Mouse (Mus musculus) kidney, postnatal 10 days (tissue): Measurements from ENCODE around the gene Castor2.

ENCODE experiments used
- DNase-seq: peaks from one replicate; pipeline ENCODE4 v3.0.0; 2021; ENCODE audit warnings: mixed read lengths

Castor2 gene

DNA sequence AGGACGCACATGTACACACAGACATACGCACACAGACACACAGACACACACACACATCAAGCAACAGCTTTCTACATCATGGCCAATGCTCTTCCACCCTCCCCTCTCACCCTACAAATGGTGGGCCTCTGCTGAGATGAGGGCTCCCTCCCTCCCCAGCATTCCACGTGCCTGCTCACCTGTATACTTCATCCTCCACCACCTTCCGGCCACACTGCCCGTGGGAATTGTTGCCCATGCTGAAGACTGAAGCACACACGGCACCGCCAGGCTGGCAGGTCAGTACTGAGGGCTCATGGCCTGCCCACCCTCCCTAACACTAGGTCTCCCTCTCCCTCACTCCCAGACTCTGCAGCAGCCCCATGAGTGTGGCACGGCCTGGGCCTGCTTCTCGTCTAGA is 68.5 kb downstream of the Castor2 start:
- no peak for DNase-seq

DNA sequence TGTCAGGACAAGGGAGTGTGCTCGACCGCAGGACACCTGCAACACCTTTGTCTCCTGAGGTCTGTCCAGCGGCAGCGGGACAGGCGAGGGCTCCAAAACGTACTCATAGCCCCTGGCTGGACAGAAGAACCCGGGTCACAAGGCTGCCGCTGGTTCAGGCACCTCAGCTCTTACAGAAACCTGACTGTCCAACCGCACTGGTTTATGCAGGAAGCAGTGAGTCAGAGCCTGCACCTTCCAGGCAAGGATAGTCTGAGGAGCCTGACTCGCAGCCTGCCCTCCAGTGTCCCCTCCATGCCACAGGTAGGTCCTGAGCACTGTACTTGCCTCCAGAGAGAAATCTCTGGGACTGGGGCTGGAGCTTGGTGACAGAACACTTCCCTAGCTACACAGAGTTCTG is 69.7 kb downstream of the Castor2 start:
- DNase-seq, result no peak

DNA sequence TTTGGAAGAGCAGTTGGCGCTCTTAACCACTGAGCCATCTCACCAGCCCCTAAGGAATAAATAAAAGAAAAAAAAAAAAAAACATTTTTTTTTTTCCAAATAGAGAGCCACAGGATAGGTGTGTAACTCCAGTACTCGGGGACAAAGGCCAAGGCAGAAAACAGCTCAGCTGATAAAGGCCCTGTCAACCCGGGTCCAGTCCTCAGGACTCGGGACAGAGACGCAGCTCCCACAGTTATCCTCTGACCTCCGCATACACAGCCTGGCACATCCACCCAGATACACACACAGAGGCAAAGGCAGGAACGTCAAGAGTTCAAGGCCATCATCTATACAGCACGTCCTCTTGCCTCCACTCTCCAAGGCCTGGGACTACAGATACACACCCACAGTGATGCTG is 70.7 kb downstream of the Castor2 start:
- no peak for DNase-seq

DNA sequence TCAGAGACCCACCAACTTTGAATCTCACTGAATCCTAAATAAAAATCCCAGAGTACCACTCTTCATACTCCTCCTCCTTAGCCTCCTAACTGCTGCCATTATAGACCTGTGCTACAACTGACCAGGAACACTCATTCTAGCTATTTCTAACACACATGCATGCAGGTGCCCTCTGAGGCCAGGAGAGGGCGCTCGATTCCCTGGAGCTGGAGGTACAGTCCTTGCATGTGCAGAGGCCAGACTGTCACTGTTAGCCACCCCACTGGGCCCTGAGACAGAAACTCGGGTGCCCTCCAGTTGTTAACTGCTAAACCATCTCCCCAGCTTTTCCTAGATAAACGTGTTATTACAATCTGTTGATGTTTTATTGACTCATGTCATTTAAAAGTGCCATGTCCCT is 73.7 kb downstream of the Castor2 start:
- peak; percentile 49 for DNase-seq

DNA sequence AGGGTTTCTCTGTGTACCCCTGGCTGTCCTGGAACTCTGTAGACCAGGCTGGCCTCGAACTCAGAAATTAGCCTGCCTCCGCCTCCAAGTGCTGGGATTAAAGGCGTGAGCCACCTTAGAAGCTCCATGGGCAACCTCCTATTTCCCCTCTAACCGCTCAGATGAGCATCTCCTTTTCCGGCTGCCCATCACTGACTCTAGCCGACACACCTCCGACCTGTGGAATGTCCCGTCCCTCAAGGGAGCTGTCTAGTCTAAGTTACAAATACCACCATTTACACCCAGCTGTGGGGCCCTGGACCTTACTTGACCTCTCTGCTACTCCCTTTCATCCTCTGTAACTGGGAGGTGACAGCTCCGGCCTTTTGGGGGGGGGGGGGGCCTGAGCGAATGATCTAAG is 76.2 kb downstream of the Castor2 start:
- DNase-seq, result peak; percentile 34

DNA sequence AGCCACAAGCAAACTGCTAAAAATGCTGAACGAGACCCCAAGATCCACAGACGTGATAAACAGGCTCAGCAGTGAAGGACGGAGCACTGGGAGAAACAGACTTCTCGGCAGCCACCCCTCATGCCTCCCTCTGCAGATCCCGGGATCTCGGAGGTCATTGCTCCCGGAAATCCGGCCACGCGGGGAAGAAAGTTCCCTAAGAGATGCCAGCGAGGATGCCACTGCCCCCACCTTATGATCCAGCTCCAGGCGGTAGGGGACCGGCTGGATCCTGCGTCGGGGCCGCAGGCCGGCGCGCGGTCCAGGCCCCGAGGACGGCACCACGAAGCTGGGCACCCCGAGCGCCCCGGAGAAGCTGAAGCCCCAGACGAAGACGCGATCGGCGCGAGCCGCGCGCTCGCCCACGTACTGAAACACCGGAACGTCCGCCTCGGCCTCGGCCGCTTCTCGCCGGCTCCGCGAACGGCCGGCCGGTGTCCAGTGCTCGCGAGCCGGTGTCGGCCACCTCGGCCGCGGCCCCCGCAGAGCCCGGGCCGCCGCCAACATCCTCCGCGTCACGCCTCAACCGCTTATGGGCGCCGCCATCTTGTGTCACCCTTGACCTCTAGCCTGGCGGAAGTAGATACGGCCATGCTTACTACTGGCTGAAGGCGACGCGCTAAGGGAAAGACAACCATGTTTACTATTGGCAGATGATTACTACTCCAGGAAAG is 76.8 kb downstream of the Castor2 start, which contains the start of gene Rcc1l:
Gene Rcc1l (minus strand): TSS at position 606 of the 713 bp plus-strand sequence.
- peak; percentile 91 for DNase-seq

DNA sequence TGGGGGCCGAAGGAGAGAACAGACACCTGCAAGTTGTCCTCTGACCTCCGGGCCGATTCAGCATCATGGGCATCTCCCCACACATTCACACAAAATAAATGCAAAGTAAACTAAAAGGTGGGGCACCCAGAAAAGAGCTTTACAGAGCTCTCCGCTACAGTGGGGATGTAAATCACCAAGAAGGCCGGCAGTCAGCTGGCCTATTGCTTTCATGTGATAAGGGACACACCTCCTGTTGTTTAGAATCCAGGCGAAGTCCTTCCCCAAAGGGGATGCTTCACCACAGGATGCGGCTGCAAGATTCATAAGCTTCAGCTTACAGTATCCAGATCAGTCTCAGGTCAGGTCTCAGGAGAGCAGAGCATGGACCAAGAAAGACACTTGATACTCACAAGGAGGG is 79.0 kb downstream of the Castor2 start:
- no peak for DNase-seq

DNA sequence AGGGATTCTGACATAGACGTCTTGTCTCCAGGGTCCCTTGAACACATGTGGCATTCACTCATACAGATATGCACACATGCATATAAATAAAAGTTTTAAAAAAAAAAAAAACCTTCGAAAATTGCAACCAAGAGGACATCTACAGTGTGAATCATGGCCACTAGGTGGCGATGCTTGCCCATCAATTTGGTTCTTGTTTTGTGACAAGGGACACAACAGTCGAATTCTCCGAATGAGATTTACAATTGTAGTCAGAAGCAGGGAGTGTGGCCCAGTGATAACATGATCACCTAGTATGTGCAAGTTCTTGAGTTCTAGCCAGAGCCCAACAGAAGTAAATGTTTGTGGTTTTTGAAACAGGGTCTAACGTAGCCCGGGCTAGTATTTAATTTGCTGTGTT is 80.4 kb downstream of the Castor2 start:
- DNase-seq, result peak; percentile 93

DNA sequence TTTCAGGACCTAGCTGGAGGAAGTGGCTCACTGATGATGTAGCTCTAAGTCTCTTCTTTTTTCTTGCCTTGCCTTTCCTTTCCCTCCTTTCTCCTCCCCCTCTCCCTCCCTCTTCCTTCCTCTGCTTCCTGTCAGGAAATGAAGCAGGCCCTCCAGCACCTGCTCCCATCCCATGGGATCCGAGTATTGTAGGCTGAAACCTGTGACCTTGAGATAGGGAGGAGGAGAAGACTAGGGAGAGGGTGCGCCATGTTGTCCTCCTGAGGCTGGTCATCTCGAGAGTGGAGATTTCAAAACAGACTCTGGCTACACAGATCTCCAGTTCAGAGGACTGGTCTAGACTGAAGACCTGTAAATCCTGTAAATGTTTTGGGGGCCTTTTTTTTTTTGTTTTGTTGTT is 82.7 kb downstream of the Castor2 start:
- DNase-seq, result no peak

DNA sequence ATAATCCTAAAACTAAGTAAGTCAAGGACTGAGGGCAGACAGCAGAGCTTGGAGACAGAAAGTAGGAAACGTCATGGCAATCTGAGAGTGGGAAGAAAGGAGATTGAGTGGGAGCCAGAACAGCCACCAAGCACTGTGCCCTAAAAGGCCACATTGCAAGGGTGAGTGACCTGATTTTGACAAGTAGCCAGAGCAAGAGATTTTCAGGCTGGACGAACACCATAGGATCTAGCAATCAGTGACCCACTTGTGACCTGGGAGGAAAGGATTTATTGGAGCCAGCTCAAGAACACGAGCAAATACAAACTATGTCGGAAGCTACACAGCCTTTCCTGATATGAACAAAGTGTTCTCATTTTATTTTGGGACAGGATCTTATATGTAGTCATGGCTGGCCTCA is 83.2 kb downstream of the Castor2 start:
- DNase-seq, result peak; percentile 22

DNA sequence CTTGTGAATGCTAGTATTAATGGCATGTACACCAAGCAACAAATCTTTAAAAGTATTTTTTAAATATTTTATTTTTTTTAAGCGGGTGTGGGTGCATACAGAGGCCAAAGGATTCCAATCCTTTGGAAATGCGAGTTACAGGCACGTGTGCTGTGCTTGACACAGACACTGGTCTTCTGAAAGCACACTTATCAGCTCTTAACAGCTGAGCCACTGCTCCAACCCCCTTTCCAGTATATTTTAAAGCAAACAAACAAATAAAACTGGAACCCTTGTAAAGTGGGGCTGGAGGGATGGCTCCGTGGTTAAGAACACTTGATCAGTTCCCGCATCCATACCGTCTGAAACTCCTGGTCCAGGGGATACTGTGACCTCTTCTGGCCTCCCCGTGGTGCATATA is 83.7 kb downstream of the Castor2 start:
- no peak for DNase-seq

DNA sequence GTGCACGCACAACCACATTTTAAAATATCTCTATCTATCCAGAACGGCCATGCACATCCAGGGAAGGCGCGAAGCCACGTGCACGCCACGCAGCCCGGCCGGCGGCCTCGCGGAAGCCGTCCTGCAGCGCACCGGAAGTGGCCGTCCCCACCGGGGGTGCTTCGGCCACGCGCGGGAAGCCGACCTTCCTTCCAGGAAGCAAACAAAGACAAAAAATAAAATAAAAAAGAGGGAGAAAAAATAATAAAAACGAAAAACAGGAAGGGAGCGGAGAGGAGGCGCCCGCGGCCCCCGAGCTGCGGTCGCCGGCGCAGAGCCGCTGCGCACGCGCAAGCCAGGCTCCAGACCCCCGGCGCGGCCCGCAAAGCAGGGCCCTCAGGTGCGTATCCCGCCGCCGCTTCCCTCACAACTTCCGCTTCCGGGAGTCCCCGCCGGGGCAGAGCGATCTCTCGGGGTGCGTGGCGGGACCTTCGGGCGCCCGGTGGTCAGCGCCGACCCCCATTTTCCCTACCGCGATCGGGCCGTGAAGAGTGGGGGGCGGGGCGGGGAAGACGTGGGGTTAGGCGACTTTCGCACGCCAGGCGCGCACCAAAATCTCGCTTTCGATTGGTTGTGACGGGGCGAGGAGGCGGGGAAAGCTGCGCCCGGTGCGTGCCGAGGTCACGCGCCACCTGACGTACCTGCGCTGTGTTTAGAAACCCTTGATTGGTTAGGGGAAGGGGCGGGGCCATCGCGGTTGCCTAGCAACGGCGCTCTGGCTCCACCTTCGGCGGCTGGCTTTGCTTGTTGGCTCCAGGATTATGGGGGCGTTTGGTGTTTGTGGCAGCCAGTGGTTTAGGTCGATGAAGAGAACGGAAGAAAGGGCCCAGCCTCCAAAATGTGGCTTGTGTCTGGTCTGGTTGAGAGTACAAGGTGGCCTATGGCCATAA is 84.6 kb downstream of the Castor2 start, which contains the start of gene Gtf2ird2:
Gene Gtf2ird2 (plus strand): TSS at position 140 of the 929 bp plus-strand sequence.
- DNase-seq, result peak; percentile 99

DNA sequence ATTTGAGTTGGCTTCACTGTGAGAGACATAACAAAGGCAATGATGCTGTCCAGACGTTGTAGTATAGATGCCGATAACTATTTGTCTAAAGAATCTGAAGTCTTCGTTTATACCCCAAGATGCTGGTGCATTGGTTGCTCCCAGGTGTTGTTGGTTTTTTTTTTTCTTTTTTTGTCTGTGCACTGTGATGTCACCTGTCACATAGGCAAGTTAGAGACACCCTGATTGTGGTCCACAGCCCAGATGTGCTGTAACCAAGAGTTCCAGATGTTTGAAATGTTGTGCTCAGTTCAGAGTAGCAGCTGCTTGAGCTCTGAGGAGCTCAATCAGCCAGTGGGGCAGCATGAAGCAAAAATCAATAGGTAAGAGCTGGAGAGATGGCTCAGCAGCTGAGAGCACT is 86.5 kb downstream of the Castor2 start:
- DNase-seq, result no peak

DNA sequence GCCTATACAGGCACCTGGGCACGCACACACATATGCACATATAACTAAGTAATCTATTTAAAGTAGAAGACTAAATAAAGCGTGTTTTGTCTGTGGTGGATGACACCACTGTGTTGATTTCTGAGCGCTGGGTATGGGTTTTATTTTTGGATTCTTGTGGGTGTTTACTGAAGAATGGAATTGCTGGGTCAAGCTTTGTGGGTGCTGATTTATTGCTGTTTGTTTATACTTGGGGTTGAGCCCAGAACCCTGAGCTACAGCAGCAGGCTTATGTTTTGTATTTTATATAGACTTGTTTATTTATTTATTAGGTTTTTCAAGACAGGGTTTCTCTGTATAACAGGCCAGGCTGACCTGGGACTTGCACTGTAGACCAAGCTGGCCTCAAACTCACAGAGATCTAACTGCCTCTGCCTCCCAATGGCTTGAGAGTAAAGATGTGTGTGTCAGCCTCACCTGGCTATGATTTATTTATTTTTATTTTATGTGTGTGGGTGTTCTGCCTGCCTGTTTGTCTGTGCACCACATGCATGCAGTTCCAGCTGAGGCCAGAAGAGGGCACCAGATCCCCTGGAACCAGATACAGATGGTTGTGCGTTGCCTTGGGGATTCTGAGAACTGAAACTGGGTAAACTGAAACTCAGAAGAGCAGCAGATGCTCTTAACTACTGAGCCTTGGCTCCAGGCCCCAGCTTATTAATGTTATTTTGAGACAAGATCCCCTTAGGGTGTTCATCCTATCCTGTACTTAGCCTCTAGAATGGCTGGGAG is 87.6 kb downstream of the Castor2 start:
- DNase-seq, result peak; percentile 71

DNA sequence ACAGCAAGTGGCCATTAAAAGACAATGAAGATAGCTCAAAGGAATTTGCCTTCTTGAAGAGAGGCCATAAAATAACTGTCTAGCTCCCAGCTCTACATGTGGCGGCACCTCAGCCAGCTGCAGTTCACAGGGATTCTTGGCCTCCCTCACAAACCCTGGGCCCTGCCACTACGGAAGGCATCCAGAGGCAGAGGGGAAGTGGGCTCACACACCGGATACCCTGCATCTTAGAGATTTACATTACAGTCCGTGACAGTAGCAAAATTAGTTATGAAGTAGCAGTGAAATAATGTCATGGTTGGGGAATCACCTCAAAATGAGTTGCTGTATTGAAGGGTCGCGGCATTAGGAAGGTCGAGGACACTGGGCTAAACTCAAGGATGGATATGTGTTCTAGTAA is 89.1 kb downstream of the Castor2 start:
- DNase-seq, result no peak

DNA sequence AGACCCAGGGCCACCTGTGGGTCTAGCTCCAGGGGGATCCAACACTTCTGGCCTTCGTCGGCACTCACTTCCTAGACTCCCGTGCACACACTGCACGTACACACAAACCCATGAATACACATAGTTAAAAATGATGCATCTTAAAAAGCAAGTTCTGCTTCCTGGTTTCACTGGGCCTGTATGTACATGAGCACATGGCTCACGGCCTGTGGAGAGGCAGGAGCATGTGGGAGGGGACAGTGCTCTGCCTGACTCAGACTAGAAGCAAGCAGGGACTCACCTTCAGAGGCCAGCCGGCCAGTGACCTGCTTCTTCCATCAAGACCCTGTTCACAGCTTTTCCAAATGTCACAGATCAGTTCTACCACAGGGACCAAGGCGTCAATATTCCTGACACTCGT is 94.2 kb downstream of the Castor2 start:
- DNase-seq, result no peak
